7 mouse cellular contexts compared by ENCODE assay signal in genomic region chr13:25055873-25056667, GRCm38 (mm10). TPM values are rescaled to one million over a fixed set of nuclear protein-coding genes. Genes with fewer than 3 reads are reported as not detected.
A peak's percentile ranks its signal among the peaks of the same experiment; 100 is the strongest.
DNase-seq lines count a peak whose midpoint lies in the region; ATAC-seq and TF ChIP-seq lines count a peak whose summit lies in the region.

Gene Dcdc2a, plus strand, starts transcription at chr13:25056004.

- WGBS in spleen, adult 2 months, result 5% methylated on average over 63 of the region's 63 CpGs

- no peak for TF ChIP-seq CTCF in spleen, adult 2 months (IDR thresholded peaks at IDR 0.05; ENCODE audit: extremely low read depth, insufficient read depth, insufficient read length, insufficient replicate concordance)

- no peak within 1 kb of the TSS for H3K27ac ChIP-seq in spleen, adult 2 months (ENCODE audit: insufficient read depth, low read length)

- peak; percentile 18 to 55; a peak in 2 of 4 replicates for ATAC-seq in hematopoietic stem cell, adult 5-6 weeks (replicated peaks in 1 of 2; ENCODE audit: insufficient read depth in 1 of 2, low FRiP score in 2 of 2, low TSS enrichment in 1 of 2, low read depth in 1 of 2, poor library complexity in 2 of 2, severe bottlenecking in 2 of 2)

- TF ChIP-seq POLR2A in spleen, adult 2 months (IDR thresholded peaks at IDR 0.05; ENCODE audit: low read depth, low read length), result no peak

- H3K4me3 ChIP-seq in spleen, adult 2 months (ENCODE audit: extremely low read depth, insufficient read depth, insufficient read length), result peak within 1 kb of the TSS; percentile 5; the same call in 1 of the 2 replicates

- no peak for DNase-seq in spleen, adult 2 months (ENCODE audit: low read depth in 1 of 2, low spot score in 2 of 2)
- DNase-seq in spleen, postnatal 36 days (ENCODE audit: low spot score in 2 of 2), result no peak
- peak; percentile 41 for DNase-seq in embryo, embryonic 10 days (ENCODE audit: low spot score)
- DNase-seq in layer of hippocampus, adult 9-11 months, result peak; percentile 7
- peak; percentile 12 for DNase-seq in lung, postnatal 25 days (ENCODE audit: low spot score)
- DNase-seq in right cerebral cortex, postnatal 4 days, result peak; percentile 12

- H3K4me1 ChIP-seq in spleen, adult 2 months (ENCODE audit: control insufficient read depth, insufficient read depth, insufficient read length), result peaks cover 3% of the 10 kb centered on the region

- H3K27me3 ChIP-seq in spleen, adult 2 months (ENCODE audit: control insufficient read depth, insufficient read depth, low read length), result peaks cover 15% of the 10 kb centered on the region

- H3K36me3 ChIP-seq in spleen, adult 2 months (ENCODE audit: control insufficient read depth, insufficient read depth, low read length), result no peaks in the 10 kb centered on the region

RNA-seq across cellular contexts. Expression of gene Dcdc2a, which starts in this region (rescaled TPM):
- 0.05 and 0.06 TPM in 2 replicates for polyA plus RNA-seq in spleen, adult 2 months (2012; rRNA removed)
- total RNA-seq in hematopoietic stem cell, adult 5-6 weeks (2017), result not detected in 2 replicates

Comparison
In these comparisons a context has a peak if more than half of its experiments do, and no peak if none do; other contexts are left out.
1. Peak in ATAC-seq in hematopoietic stem cell, adult 5-6 weeks; RNA of the gene not detected or under 1 TPM.
2. DNase-seq: peak in embryo, embryonic 10 days (single experiment), layer of hippocampus, adult 9-11 months (single experiment), lung, postnatal 25 days (single experiment) and right cerebral cortex, postnatal 4 days (single experiment); none in spleen, adult 2 months (0 of 2) and spleen, postnatal 36 days (0 of 2).